Mouse (Mus musculus): ENCODE measurements around the gene Bms1. TPM values are rescaled to one million over a fixed set of nuclear protein-coding genes. Genes with fewer than 3 reads are reported as not detected.

Gene Bms1
- total RNA-seq (2021): 10 to 100 TPM; 30.2 to 30.3 TPM
- long read RNA-seq, experiment 1, full-length matches to known transcripts: 14 of 25 reads
- long read RNA-seq, experiment 1, partial matches to known transcripts: 3 of 25 reads
- long read RNA-seq, experiment 1, other reads (novel, unspliced or antisense): 8 of 25 reads
- long read RNA-seq, experiment 2, full-length matches to known transcripts: 4 of 15 reads
- long read RNA-seq, experiment 2, partial matches to known transcripts: 2 of 15 reads
- long read RNA-seq, experiment 2, other reads (novel, unspliced or antisense): 9 of 15 reads

GRCm38 (mm10) chr6:118419050-118419920 is at the start of gene Bms1:
Bms1 (minus strand) TSS chr6:118419474.
- DNase-seq (ENCODE audit: low spot score in 2 of 2): peak; percentile 95

- DNase-seq (ENCODE audit: low spot score in 2 of 2): no peak
Measured at GRCm38 (mm10) chr6:118462069-118462705, 42.9 kb upstream of the Bms1 start.

GRCm38 (mm10) chr6:118457726-118458125 is 38.5 kb upstream of the Bms1 start:
- DNase-seq (ENCODE audit: low spot score in 2 of 2): no peak

- peak; percentile 94 to 95 for DNase-seq (ENCODE audit: low spot score in 2 of 2)
Measured at GRCm38 (mm10) chr6:118455042-118455631, 35.9 kb upstream of the Bms1 start, which contains the start of gene Zfp248. Zfp248 (minus strand) TSS chr6:118455528.

- DNase-seq (ENCODE audit: low spot score in 2 of 2): peak; percentile 9 to 20
Measured at GRCm38 (mm10) chr6:118454452-118454851, 35.2 kb upstream of the Bms1 start.

- no peak for DNase-seq (ENCODE audit: low spot score in 2 of 2)
Measured at GRCm38 (mm10) chr6:118431502-118431901, 12.2 kb upstream of the Bms1 start.

GRCm38 (mm10) chr6:118426666-118427065 is 7.4 kb upstream of the Bms1 start:
- no peak for DNase-seq (ENCODE audit: low spot score in 2 of 2)

GRCm38 (mm10) chr6:118410428-118410827 is 8.8 kb downstream of the Bms1 start:
- no peak for DNase-seq (ENCODE audit: low spot score in 2 of 2)

GRCm38 (mm10) chr6:118408510-118408909 is 10.8 kb downstream of the Bms1 start:
- no peak for DNase-seq (ENCODE audit: low spot score in 2 of 2)

GRCm38 (mm10) chr6:118406421-118406820 is 12.9 kb downstream of the Bms1 start:
- no peak for DNase-seq (ENCODE audit: low spot score in 2 of 2)

GRCm38 (mm10) chr6:118390746-118391145 is 28.5 kb downstream of the Bms1 start:
- no peak for DNase-seq (ENCODE audit: low spot score in 2 of 2)

GRCm38 (mm10) chr6:118385962-118386361 is 33.3 kb downstream of the Bms1 start:
- DNase-seq (ENCODE audit: low spot score in 2 of 2): no peak

- DNase-seq (ENCODE audit: low spot score in 2 of 2): no peak
Measured at GRCm38 (mm10) chr6:118381234-118381633, 38.0 kb downstream of the Bms1 start.

- no peak for DNase-seq (ENCODE audit: low spot score in 2 of 2)
Measured at GRCm38 (mm10) chr6:118380630-118381029, 38.6 kb downstream of the Bms1 start.

- DNase-seq (ENCODE audit: low spot score in 2 of 2): peak; percentile 68 to 79
Measured at GRCm38 (mm10) chr6:118379451-118380167, 39.7 kb downstream of the Bms1 start.

- no peak for DNase-seq (ENCODE audit: low spot score in 2 of 2)
Measured at GRCm38 (mm10) chr6:118377611-118378010, 41.7 kb downstream of the Bms1 start.

GRCm38 (mm10) chr6:118376023-118376422 is 43.3 kb downstream of the Bms1 start:
- no peak for DNase-seq (ENCODE audit: low spot score in 2 of 2)

- DNase-seq (ENCODE audit: low spot score in 2 of 2): no peak
Measured at GRCm38 (mm10) chr6:118375457-118375856, 43.8 kb downstream of the Bms1 start.

GRCm38 (mm10) chr6:118375026-118375425 is 44.2 kb downstream of the Bms1 start:
- DNase-seq (ENCODE audit: low spot score in 2 of 2): no peak

GRCm38 (mm10) chr6:118373294-118373693 is 46.0 kb downstream of the Bms1 start:
- peak; percentile 52 to 62 for DNase-seq (ENCODE audit: low spot score in 2 of 2)

- peak; percentile 25 to 48 for DNase-seq (ENCODE audit: low spot score in 2 of 2)
Measured at GRCm38 (mm10) chr6:118372794-118373193, 46.5 kb downstream of the Bms1 start.
